Mouse (Mus musculus): Measurements from ENCODE around the gene Mup22. TPM values are rescaled to one million over a fixed set of nuclear protein-coding genes. Genes with fewer than 3 reads are reported as not detected.

Mup22 gene
- polyA plus RNA-seq (2017; shearing (Covaris generic)) = not detected

GRCm38 (mm10) chr4:60821363-60821762, at the start of gene Mup22:
Mup22 (minus strand) TSS chr4:60821463.

Other genes with a start within 250 kb of the Mup22 start
- not detected for gene Mup10, start 239.3 kb downstream of the Mup22 start, polyA plus RNA-seq (2017; shearing (Covaris generic))
- gene Mup11, start 159.1 kb downstream of the Mup22 start, polyA plus RNA-seq (2017; shearing (Covaris generic)) = not detected
- not detected for gene Mup12, start 80.1 kb downstream of the Mup22 start, polyA plus RNA-seq (2017; shearing (Covaris generic))